Mouse (Mus musculus) intestine, embryonic 15.5 days (tissue): ENCODE measurements around the gene Hmx3. TPM values are rescaled to one million over a fixed set of nuclear protein-coding genes. Genes with fewer than 3 reads are reported as not detected.

Source experiments
- ATAC-seq: fragments of 200-750 bp; cut with Nextera tagmentation; 2 replicates; pipeline ENCODE4 v1.8.0; 2017; ENCODE audit warnings: moderate TSS enrichment, moderate library complexity
- H3K27ac ChIP-seq: fragments of 300-500 bp; sonication (generic); 2 replicates; pipeline ENCODE4 v1.5.1; 2015; ENCODE audit warnings: mild to moderate bottlenecking, inconsistent platforms
- H3K27me3 ChIP-seq: fragments of 300-500 bp; sonication (generic); replicated peaks from 2 replicates; pipeline ENCODE4 v1.6.1; 2015; ENCODE audit warnings: inconsistent platforms
- H3K36me3 ChIP-seq: fragments of 300-500 bp; sonication (generic); 2 replicates; pipeline ENCODE4 v1.6.1; 2015; ENCODE audit warnings: inconsistent platforms
- H3K4me1 ChIP-seq: fragments of 300-500 bp; sonication (generic); replicated peaks from 2 replicates; pipeline ENCODE4 v1.6.1; 2015; ENCODE audit warnings: inconsistent platforms
- H3K4me2 ChIP-seq: fragments of 300-500 bp; sonication (generic); replicated peaks from 2 replicates; pipeline ENCODE4 v1.6.1; 2015; ENCODE audit warnings: mild to moderate bottlenecking, inconsistent platforms
- H3K4me3 ChIP-seq: fragments of 300-500 bp; sonication (generic); replicated peaks from 2 replicates; pipeline ENCODE4 v1.5.1; 2015; ENCODE audit warnings: inconsistent platforms
- H3K9ac ChIP-seq: fragments of 300-500 bp; sonication (generic); 2 replicates; pipeline ENCODE4 v1.6.1; 2015; ENCODE audit warnings: inconsistent platforms
- H3K9me3 ChIP-seq: fragments of 300-500 bp; sonication (generic); 2 replicates; pipeline ENCODE4 v1.6.1; 2016; ENCODE audit warnings: inconsistent platforms
- WGBS: fragments of 180-500 bp; shearing (Covaris S2); methylation state at CpG from one replicate; pipeline ENCODE4 v1.1.7; 2015; 5-methylcytosine and 5-hydroxymethylcytosine counted together
- polyA plus RNA-seq: library from polyadenylated mRNA; unstranded; fragments of >200 nt; fragmentation: Nextera tagmentation; extraction: Ambion mirVana; gene quantifications from 2 replicates; pipeline ENCODE4 v1.2.1, GENCODE M21; 2015

The Hmx3 gene
- polyA plus RNA-seq, 1 experiment from 2014 or later, result 1.9 TPM

- H3K9me3 ChIP-seq, result no peaks in the 10 kb centered on the region
- no peak overlapping the region for H3K9ac ChIP-seq
- H3K4me3 ChIP-seq, result no peak overlapping the region
- H3K36me3 ChIP-seq, result no peaks in the 10 kb centered on the region
- no peak overlapping the region for H3K4me2 ChIP-seq
- peaks cover 92% of the 10 kb centered on the region for H3K27me3 ChIP-seq
- H3K27ac ChIP-seq, result no peak overlapping the region
- ATAC-seq, result no peak
- H3K4me1 ChIP-seq, result peaks cover 21% of the 10 kb centered on the region
- 2% methylated on average over 4 of the region's 4 CpGs for WGBS
These were observed 8.8 kb downstream of the Hmx3 start for GRCm38 (mm10) chr7:131551471-131551870.

DNA sequence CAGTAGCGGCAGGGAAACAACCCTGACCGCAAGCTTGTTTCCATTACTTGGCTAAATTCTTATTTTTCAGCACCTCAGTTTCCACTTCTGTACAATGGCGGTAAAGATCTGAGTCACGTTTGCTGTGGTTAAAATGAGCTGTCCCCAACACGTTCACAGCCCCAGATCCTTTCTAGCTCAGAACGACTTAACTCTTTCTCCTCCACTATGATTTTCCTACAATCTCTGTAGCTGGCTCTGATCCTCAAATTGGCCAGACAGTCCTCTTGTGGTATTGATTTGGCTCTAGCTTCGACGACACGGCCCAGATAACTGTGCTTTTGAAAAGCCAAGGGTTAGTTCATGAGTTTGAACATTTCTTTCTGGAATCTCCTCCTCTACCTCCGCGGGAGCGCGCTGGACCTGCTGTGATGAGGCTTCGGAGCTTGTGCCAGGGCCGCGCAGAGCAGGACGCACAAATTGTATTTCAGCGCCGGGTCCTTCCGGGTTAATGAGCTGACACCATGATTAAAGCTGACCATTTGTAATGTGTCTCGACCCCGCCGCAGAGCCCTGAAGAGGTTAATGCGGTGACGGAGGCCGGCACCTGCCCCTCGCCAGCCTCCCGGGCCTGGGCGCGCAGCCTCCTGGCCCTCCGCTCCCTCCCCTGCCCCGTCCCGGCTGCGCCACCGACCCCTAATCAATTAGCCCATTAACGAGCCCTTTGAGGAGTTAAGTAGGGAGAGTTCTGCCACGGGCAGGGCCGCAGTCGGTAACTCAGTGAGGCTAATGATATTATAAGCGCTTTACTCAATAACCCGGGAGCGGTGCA is 9.5 kb downstream of the Hmx3 start:
- 1% methylated on average over 42 of the region's 42 CpGs for WGBS
- no peak for ATAC-seq

GRCm38 (mm10) chr7:131552781-131553180 is 10.1 kb downstream of the Hmx3 start:
- Histone ChIP-seq H3K9ac (no peak overlapping the region), H3K4me2 (no peak overlapping the region), H3K9me3 (no peaks in the 10 kb centered on the region), H3K4me1 (peaks cover 26% of the 10 kb centered on the region), H3K4me3 (no peak overlapping the region), H3K36me3 (no peaks in the 10 kb centered on the region), H3K27me3 (peaks cover 92% of the 10 kb centered on the region), H3K27ac (no peak overlapping the region)
- WGBS, result 2% methylated on average over 5 of the region's 5 CpGs
- ATAC-seq, result no peak

More for the DNA sequence above, 9.5 kb downstream of the Hmx3 start:
- no peaks in the 10 kb centered on the region for H3K9me3 ChIP-seq
- H3K27me3 ChIP-seq, result peaks cover 92% of the 10 kb centered on the region
- no peak overlapping the region for H3K4me3 ChIP-seq
- no peak overlapping the region for H3K27ac ChIP-seq
- no peak overlapping the region for H3K9ac ChIP-seq
- peaks cover 26% of the 10 kb centered on the region for H3K4me1 ChIP-seq
- H3K4me2 ChIP-seq, result no peak overlapping the region
- H3K36me3 ChIP-seq, result no peaks in the 10 kb centered on the region

GRCm38 (mm10) chr7:131553771-131554175 is 11.1 kb downstream of the Hmx3 start:
- peak overlapping the region; percentile 30 for H3K4me3 ChIP-seq
- peak overlapping the region; percentile 56 for H3K4me2 ChIP-seq
- H3K9ac ChIP-seq, result no peak overlapping the region
- H3K9me3 ChIP-seq, result no peaks in the 10 kb centered on the region
- H3K27ac ChIP-seq, result no peak overlapping the region
- peaks cover 87% of the 10 kb centered on the region for H3K27me3 ChIP-seq
- ATAC-seq, result peak; percentile 37; the same call in 1 of the 2 replicates
- H3K36me3 ChIP-seq, result no peaks in the 10 kb centered on the region
- WGBS, result under 1% methylated on average over 39 of the region's 39 CpGs
- peaks cover 26% of the 10 kb centered on the region for H3K4me1 ChIP-seq

GRCm38 (mm10) chr7:131554341-131555180 is 11.9 kb downstream of the Hmx3 start:
- Histone ChIP-seq H3K4me3 (peak overlapping the region; percentile 30), H3K4me2 (peak overlapping the region; percentile 56), H3K4me1 (peaks cover 26% of the 10 kb centered on the region), H3K27me3 (peaks cover 81% of the 10 kb centered on the region), H3K36me3 (no peaks in the 10 kb centered on the region), H3K9me3 (no peaks in the 10 kb centered on the region), H3K27ac (no peak overlapping the region), H3K9ac (no peak overlapping the region)
- ATAC-seq, result peak; percentile 13; the same call in 1 of the 2 replicates
- under 1% methylated on average over 45 of the region's 45 CpGs for WGBS

DNA sequence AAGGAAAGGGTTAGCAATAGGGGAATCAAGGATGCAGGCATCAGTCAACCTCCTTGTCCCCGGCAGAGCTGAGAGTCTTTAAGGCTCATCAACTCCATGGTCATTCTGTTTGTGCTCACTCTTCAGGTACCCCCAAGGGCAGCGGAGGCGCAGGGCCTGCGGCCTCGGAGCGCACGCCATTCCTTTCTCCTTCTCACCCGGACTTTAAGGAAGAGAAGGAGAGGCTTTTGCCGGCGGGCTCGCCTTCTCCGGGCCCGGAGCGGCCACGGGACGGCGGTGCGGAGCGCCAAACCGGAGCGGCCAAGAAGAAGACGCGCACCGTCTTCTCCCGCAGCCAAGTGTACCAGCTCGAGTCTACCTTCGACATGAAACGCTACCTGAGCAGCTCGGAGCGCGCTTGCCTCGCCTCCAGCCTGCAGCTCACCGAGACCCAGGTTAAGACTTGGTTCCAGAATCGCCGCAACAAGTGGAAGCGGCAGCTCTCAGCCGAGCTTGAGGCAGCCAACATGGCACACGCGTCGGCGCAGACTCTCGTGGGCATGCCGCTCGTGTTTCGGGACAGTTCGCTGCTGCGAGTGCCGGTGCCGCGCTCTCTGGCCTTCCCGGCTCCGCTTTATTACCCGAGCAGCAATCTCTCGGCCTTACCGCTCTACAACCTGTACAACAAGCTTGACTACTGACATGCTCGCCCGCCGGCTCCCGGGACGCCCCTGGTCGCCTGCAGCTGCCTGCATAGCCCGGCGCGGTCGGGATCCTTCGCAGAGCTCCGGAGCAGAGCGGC is 12.8 kb downstream of the Hmx3 start:
- Histone ChIP-seq H3K4me3 (peak overlapping the region; percentile 25), H3K36me3 (no peaks in the 10 kb centered on the region), H3K9me3 (no peaks in the 10 kb centered on the region), H3K9ac (no peak overlapping the region), H3K27me3 (peaks cover 72% of the 10 kb centered on the region), H3K27ac (no peak overlapping the region), H3K4me1 (peaks cover 26% of the 10 kb centered on the region), H3K4me2 (peak overlapping the region; percentile 45)
- ATAC-seq, result no peak
- WGBS, result under 1% methylated on average over 66 of the region's 68 CpGs

DNA sequence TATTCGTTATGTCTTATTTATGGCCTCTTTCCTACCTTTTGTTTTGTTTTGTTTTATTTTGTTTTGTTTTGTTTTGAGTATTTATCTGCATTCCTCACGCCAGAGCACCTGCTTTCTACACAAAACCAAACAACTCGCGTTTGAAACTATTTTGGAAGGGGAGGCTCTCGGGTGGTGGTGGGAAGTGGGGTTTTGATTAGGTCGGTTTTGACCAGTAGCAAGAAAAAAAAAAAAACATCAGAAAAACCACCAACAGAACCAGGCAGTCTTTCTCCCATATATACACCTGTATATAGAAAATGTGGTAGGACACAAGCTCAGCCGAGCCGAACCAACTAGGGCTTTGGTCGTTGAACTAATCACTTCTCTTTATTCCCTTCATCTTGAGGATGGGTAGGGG is 13.4 kb downstream of the Hmx3 start:
- H3K27ac ChIP-seq, result no peak overlapping the region
- H3K9ac ChIP-seq, result no peak overlapping the region
- peaks cover 26% of the 10 kb centered on the region for H3K4me1 ChIP-seq
- no peaks in the 10 kb centered on the region for H3K9me3 ChIP-seq
- no peaks in the 10 kb centered on the region for H3K36me3 ChIP-seq
- H3K4me2 ChIP-seq, result peak overlapping the region; percentile 45
- peaks cover 66% of the 10 kb centered on the region for H3K27me3 ChIP-seq
- 3% methylated on average over 9 of the region's 9 CpGs for WGBS
- no peak for ATAC-seq
- no peak overlapping the region for H3K4me3 ChIP-seq

- Histone ChIP-seq H3K27me3 (peaks cover 60% of the 10 kb centered on the region), H3K9me3 (no peaks in the 10 kb centered on the region), H3K4me2 (peak overlapping the region; percentile 38), H3K4me1 (peaks cover 26% of the 10 kb centered on the region), H3K9ac (no peak overlapping the region), H3K27ac (no peak overlapping the region), H3K36me3 (no peaks in the 10 kb centered on the region), H3K4me3 (peak overlapping the region; percentile 6)
- ATAC-seq, result no peak
- WGBS, result under 1% methylated on average over 37 of the region's 37 CpGs
These were observed 14.0 kb downstream of the Hmx3 start for GRCm38 (mm10) chr7:131556541-131557271.

DNA sequence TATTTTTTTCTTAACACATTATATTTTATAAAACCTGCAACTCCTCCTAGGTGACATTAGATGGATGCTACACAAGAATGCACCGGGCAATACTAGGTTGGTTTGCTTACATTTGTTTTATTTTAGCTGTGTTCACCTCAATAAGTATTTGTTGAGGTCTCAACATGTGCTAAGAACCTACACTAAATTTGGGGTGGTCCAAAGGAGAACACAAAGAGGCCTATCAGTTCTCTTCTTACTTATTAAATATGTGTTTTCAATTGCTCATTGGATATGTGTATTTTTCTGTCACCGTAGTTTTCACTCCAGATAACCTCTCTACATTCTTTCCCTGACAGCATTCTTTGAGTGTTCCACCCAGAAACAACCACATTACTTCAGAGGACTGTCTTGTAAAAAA is 15.1 kb downstream of the Hmx3 start:
- Histone ChIP-seq H3K9ac (no peak overlapping the region), H3K4me2 (no peak overlapping the region), H3K4me1 (peaks cover 30% of the 10 kb centered on the region), H3K27me3 (peaks cover 50% of the 10 kb centered on the region), H3K9me3 (no peaks in the 10 kb centered on the region), H3K4me3 (no peak overlapping the region), H3K27ac (no peak overlapping the region), H3K36me3 (peaks cover 7% of the 10 kb centered on the region)
- WGBS, result 46% methylated on average over 2 of the region's 2 CpGs
- no peak for ATAC-seq

GRCm38 (mm10) chr7:131559986-131560696 is 17.5 kb downstream of the Hmx3 start, which contains the start of gene Bub3:
Gene Bub3 (plus strand): TSS chr7:131560222.
- H3K27me3 ChIP-seq, result peaks cover 26% of the 10 kb centered on the region
- ATAC-seq, result peak; percentile 94
- H3K27ac ChIP-seq, result peak within 1 kb of the TSS; percentile 88
- H3K4me2 ChIP-seq, result peak within 1 kb of the TSS; percentile 51
- H3K4me3 ChIP-seq, result peak within 1 kb of the TSS; percentile 83
- no peaks in the 10 kb centered on the region for H3K9me3 ChIP-seq
- WGBS, result under 1% methylated on average over 43 of the region's 51 CpGs
- peak within 1 kb of the TSS; percentile 85 for H3K9ac ChIP-seq
- H3K36me3 ChIP-seq, result peaks cover 10% of the 10 kb centered on the region
- H3K4me1 ChIP-seq, result peaks cover 21% of the 10 kb centered on the region

DNA sequence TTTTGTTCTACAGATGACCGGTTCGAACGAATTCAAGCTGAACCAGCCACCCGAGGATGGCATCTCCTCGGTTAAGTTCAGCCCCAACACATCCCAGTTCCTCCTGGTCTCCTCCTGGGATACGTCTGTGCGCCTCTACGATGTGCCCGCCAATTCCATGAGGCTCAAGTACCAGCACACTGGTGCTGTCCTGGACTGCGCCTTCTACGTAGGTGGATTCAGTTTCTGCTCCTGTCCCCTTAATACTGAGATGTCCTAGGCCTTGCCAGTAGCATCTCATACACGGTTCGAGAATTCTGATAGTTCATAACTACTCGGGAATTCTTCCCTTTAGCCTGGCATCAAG is 18.0 kb downstream of the Hmx3 start:
- under 1% methylated on average over 14 of the region's 14 CpGs for WGBS
- Histone ChIP-seq H3K27ac (peak overlapping the region; percentile 88), H3K36me3 (peaks cover 10% of the 10 kb centered on the region), H3K4me3 (peak overlapping the region; percentile 83), H3K9ac (peak overlapping the region; percentile 85), H3K4me1 (peaks cover 16% of the 10 kb centered on the region), H3K9me3 (no peaks in the 10 kb centered on the region), H3K27me3 (peaks cover 21% of the 10 kb centered on the region), H3K4me2 (peak overlapping the region; percentile 51)
- peak; percentile 62 for ATAC-seq
